Mouse (Mus musculus) kidney, embryonic 14.5 days (tissue): ENCODE data around the gene Reps1. TPM values are rescaled to one million over a fixed set of nuclear protein-coding genes. Genes with fewer than 3 reads are reported as not detected.
"Not testable (repeated sequence)": the region's sequence is repeated elsewhere in the genome, so short reads cannot be mapped to it uniquely, and the experiment has no call there.

Experiments used
- ATAC-seq: fragments of 200-750 bp; cut with Nextera tagmentation; 2 replicates; pipeline ENCODE4 v1.8.0; 2017; ENCODE audit warnings: moderate number of reproducible peaks, mild to moderate bottlenecking, moderate TSS enrichment, moderate library complexity; ENCODE audit not compliant: low FRiP score, low TSS enrichment
- H3K27ac ChIP-seq: fragments of 300-500 bp; sonication (generic); 2 replicates; pipeline ENCODE4 v1.5.1; 2014; ENCODE audit warnings: low read depth, mild to moderate bottlenecking, low read length, moderate library complexity, mixed read lengths
- H3K27me3 ChIP-seq: fragments of 300-500 bp; sonication (generic); 2 replicates; pipeline ENCODE4 v1.6.1; 2014; ENCODE audit warnings: mild to moderate bottlenecking, low read length; ENCODE audit not compliant: control insufficient read depth, insufficient read depth
- H3K36me3 ChIP-seq: fragments of 300-500 bp; sonication (generic); 2 replicates; pipeline ENCODE4 v1.6.1; 2014; ENCODE audit warnings: low read length, mixed read lengths; ENCODE audit not compliant: control insufficient read depth, insufficient read depth
- H3K4me1 ChIP-seq: fragments of 300-500 bp; sonication (generic); 2 replicates; pipeline ENCODE4 v1.6.1; 2014; ENCODE audit warnings: low read length, mixed read lengths; ENCODE audit not compliant: control insufficient read depth, insufficient read depth
- H3K4me2 ChIP-seq: fragments of 300-500 bp; sonication (generic); replicated peaks from 2 replicates; pipeline ENCODE4 v1.6.1; 2014; ENCODE audit warnings: low read depth, mild to moderate bottlenecking, low read length
- H3K4me3 ChIP-seq: fragments of 300-500 bp; sonication (generic); 2 replicates; pipeline ENCODE4 v1.5.1; 2014; ENCODE audit warnings: mild to moderate bottlenecking, low read length
- H3K9ac ChIP-seq: fragments of 300-500 bp; sonication (generic); 2 replicates; pipeline ENCODE4 v1.6.1; 2014; ENCODE audit warnings: low read depth, mild to moderate bottlenecking, low read length, moderate library complexity
- H3K9me3 ChIP-seq: fragments of 300-500 bp; sonication (generic); 2 replicates; pipeline ENCODE4 v1.6.1; 2016; ENCODE audit warnings: low read length; ENCODE audit not compliant: control insufficient read depth
- WGBS: fragments of 180-500 bp; shearing (Covaris S2); extraction: QIAGEN DNeasy Blood & Tissue Kit; methylation state at CpG from one replicate; pipeline ENCODE4 v1.1.7; 2014; 5-methylcytosine and 5-hydroxymethylcytosine counted together
- polyA plus RNA-seq: library from polyadenylated mRNA; unstranded; fragments of >200 nt; fragmentation: Nextera tagmentation; extraction: Ambion mirVana; gene quantifications from 2 replicates; pipeline ENCODE4 v1.2.1, GENCODE M21; 2014

The Reps1 gene
- polyA plus RNA-seq, 1 experiment from 2014 or later = 20.3 TPM

DNA sequence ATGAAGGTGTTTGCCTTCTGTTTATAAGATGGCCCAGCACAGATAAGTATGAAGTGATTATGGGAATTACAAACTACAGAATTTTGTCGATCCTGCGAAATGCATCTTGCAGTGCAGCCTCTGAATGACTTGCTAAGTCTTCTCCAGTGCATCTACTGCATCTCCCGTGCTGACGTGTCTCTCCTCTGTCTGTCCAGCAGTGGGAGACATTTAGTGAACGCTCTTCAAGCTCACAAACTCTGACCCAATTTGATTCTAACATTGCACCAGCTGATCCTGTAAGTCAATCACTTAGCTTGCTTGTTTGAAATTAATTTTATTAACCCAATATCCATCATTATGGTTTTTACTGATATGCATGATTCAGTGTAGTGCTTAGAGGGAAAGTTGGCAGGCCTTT lies 51.8 kb downstream of the Reps1 start:
- no peaks in the 10 kb centered on the region for H3K4me1 ChIP-seq
- no peaks in the 10 kb centered on the region for H3K27me3 ChIP-seq
- H3K9ac ChIP-seq = no peak overlapping the region
- peaks cover 13% of the 10 kb centered on the region for H3K36me3 ChIP-seq
- no peaks in the 10 kb centered on the region for H3K9me3 ChIP-seq
- no peak overlapping the region for H3K27ac ChIP-seq
- no peak overlapping the region for H3K4me3 ChIP-seq
- ATAC-seq = no peak
- 67% methylated on average over 5 of the region's 5 CpGs for WGBS
- no peak overlapping the region for H3K4me2 ChIP-seq

DNA sequence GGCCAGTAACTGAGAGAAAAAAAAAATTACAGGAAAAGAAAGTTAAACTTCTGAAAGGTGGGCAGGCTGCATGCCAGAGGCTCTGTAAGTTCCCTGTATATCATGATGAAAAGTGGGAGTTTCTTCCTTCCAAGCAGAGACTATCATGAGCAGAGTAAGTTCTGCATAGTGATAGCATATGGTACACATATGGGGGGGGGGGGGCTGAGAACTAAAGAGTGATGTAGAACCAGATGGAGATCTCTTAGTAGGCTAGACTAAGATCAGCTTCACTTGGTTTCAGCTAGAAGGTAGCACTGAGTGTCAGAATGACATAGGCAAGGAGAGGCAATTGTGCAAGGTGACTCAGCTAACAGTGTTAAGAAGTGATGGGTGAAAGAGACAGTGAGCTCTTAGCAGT lies 55.3 kb downstream of the Reps1 start:
- Histone ChIP-seq H3K4me3 (no peak overlapping the region), H3K4me1 (no peaks in the 10 kb centered on the region), H3K9ac (no peak overlapping the region), H3K4me2 (no peak overlapping the region), H3K27me3 (no peaks in the 10 kb centered on the region), H3K27ac (no peak overlapping the region), H3K9me3 (no peaks in the 10 kb centered on the region), H3K36me3 (peaks cover 12% of the 10 kb centered on the region)
- no peak for ATAC-seq

DNA sequence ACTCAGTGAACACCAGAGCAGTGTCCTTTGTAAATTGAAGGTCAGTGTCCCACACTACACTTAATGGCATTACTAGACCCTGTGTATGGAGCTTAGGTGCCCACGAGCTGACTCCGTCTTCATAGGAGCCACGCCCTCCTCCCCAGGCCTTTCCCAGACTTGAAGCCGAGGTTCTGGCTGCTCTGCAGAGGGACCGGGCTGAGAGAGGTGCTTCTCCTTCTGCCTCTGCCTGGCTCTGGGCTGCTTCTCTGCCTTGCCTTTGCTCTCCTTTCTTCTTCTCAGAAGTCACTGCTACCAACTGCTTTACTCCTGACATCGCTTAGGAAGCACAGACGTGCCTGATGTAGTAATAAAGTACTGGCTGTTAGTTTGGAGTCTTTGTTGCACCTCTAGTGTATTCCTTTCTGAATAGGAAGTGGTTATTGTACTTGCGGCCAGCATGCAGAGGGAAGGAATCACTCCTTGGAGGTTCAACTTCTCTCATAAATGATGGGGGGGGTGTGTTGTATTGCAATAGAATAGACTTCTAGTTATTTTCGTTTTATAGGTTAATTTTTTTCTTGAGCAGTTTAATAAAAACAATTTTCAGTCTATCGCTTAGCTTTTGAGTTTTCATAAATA lies 57.9 kb downstream of the Reps1 start:
- peaks cover 31% of the 10 kb centered on the region for H3K36me3 ChIP-seq
- no peaks in the 10 kb centered on the region for H3K4me1 ChIP-seq
- H3K9me3 ChIP-seq = no peaks in the 10 kb centered on the region
- ATAC-seq = no peak
- H3K4me2 ChIP-seq = no peak overlapping the region
- H3K27ac ChIP-seq = no peak overlapping the region
- no peaks in the 10 kb centered on the region for H3K27me3 ChIP-seq
- no peak overlapping the region for H3K4me3 ChIP-seq
- 85% methylated on average over 10 of the region's 10 CpGs for WGBS
- no peak overlapping the region for H3K9ac ChIP-seq

DNA sequence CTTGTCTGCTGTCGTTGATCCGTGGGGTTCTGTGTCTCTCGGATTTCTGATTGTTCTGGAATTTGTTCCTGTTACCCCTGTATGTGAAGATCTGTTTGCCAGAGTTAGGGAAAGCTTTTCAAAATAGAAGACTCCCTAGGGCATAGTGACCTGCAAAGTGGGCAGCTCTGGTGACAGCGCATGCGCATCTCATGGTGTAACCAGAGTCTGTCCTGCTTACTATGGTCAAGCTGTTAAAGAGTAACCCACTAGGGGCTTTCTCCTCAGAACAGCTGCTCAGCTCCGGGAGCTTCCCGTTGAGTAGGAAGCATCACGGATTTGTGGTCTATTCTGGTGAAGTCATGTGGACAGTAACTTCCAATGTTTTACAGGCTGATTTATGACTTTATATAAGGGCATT lies 62.7 kb downstream of the Reps1 start:
- no peaks in the 10 kb centered on the region for H3K27me3 ChIP-seq
- H3K9ac ChIP-seq = no peak overlapping the region
- no peak overlapping the region for H3K4me3 ChIP-seq
- peaks cover 69% of the 10 kb centered on the region for H3K36me3 ChIP-seq
- 0 out of 2 replicates have a peak, but pooled peaks cover 3% of the 10 kb centered on the region for H3K9me3 ChIP-seq
- 62% methylated on average over 8 of the region's 8 CpGs for WGBS
- no peak overlapping the region for H3K4me2 ChIP-seq
- H3K4me1 ChIP-seq = no peaks in the 10 kb centered on the region
- no peak overlapping the region; the same call in 1 of the 2 replicates for H3K27ac ChIP-seq
- ATAC-seq = peak; percentile 87

DNA sequence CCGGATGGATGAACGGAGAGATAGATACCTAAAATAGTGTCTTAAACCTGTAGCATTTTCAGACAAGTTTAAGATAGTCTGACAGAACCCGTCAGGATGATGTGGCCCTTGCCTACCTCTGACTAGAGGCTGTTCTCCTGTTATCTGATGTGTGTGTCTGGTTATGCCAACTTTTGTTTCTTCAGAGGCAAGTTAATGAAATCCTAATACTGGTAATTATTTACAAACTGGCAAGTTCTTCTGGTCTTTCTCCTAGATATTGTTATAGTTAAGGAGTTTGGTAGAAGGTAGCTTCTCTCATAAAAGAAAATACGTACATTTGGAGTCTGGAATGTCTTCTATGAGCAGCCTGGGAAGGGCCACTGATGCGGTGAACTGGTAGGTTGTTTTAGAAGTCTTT lies 74.6 kb downstream of the Reps1 start:
- peaks cover 10% of the 10 kb centered on the region; the same call in 1 of the 2 replicates for H3K36me3 ChIP-seq
- no peak overlapping the region for H3K27ac ChIP-seq
- H3K27me3 ChIP-seq = no peaks in the 10 kb centered on the region
- no peak overlapping the region for H3K9ac ChIP-seq
- no peak overlapping the region for H3K4me3 ChIP-seq
- no peak for ATAC-seq
- H3K4me1 ChIP-seq = no peaks in the 10 kb centered on the region
- WGBS = 89% methylated on average over 5 of the region's 5 CpGs
- no peaks in the 10 kb centered on the region for H3K9me3 ChIP-seq
- no peak overlapping the region for H3K4me2 ChIP-seq

DNA sequence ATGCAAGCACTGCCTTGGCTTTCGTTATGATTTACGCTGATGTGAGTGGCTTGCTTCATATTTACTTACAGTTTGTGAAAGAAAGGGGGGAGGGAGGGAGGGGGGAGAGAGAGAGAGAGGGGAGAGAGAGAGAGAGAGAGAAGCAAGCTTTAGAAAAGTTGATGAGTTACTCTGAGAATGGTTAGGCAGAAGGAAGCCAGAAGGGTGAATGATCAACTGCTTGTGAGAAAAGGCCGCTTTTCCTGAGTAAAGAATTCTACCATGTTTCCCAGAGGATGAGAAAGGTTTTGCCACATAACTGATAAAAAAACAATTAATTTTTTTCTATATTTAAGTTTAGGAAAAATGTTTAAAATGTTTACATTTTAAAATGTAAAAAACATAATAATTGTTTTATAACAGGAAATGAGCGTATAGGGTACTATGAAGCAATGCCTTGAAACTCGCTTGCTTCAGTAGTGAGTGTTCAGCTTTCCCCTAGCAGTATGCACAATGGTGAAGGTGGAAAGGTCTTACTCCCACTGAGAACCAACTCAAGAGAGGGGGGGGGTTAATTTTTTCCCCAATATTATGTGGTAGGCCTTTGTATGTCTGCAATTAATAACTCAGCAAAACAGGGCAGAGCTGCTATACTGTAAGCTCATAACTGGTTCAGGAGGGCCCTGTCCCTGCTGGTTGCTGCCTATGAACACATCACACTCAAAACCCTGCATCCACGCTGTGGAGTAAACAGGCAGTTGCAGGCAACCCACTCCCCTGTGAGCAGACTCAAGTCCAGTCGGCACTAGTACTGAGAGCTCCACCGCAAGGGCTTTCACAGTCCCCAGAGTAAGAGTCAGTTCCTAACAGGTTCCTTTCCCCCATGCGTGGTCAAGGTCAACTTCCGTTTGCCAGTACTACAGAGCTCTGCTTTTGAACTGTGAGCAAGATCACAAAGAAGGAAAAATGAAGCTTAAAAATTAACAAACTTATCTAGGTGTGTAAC lies 76.3 kb downstream of the Reps1 start:
- H3K9ac ChIP-seq = no peak overlapping the region
- no peaks in the 10 kb centered on the region for H3K4me1 ChIP-seq
- no peaks in the 10 kb centered on the region for H3K9me3 ChIP-seq
- 0 out of 2 replicates have a peak, but pooled peaks have one; percentile 46 for ATAC-seq
- H3K27ac ChIP-seq = no peak overlapping the region
- no peak overlapping the region for H3K4me2 ChIP-seq
- H3K27me3 ChIP-seq = no peaks in the 10 kb centered on the region
- no peak overlapping the region for H3K4me3 ChIP-seq
- 85% methylated on average over 10 of the region's 10 CpGs for WGBS
- H3K36me3 ChIP-seq = no peaks in the 10 kb centered on the region; the same call in 1 of the 2 replicates

DNA sequence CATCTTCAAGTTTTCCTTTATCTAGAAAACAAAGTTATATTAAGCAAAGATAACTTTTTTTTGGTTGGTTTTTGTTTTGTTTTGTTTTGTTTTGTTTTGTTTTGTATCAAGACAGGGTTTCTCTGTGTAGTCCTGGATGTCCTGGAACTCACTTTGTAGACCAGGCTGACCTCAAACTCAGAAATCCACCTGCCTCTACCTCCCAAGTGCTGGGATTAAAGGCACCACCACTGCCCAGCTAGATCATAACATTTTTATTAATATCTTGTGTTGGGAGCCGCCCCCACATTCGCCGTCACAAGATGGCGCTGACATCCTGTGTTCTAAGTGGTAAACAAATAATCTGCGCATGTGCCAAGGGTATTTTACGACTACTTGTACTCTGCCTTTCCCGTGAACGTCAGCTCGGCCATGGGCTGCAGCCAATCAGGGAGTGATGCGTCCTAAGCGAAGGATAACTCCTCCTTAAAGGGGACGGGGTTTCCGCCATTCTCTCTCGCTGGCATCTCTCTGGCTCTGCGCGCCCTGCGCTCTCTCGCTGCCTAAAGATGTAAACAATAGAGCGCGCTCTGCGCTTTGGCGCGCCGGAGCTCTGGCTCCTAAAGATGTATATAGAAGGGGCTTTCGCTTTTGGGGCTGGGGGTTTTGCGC lies 83.3 kb downstream of the Reps1 start:
- 70% methylated on average over 13 of the region's 26 CpGs for WGBS
- H3K27ac ChIP-seq, H3K4me2 ChIP-seq, H3K4me1 ChIP-seq, H3K9ac ChIP-seq, H3K9me3 ChIP-seq, H3K27me3 ChIP-seq, ATAC-seq, H3K36me3 ChIP-seq: not testable (repeated sequence)
- peak overlapping the region; percentile 13; the same call in 1 of the 2 replicates for H3K4me3 ChIP-seq

DNA sequence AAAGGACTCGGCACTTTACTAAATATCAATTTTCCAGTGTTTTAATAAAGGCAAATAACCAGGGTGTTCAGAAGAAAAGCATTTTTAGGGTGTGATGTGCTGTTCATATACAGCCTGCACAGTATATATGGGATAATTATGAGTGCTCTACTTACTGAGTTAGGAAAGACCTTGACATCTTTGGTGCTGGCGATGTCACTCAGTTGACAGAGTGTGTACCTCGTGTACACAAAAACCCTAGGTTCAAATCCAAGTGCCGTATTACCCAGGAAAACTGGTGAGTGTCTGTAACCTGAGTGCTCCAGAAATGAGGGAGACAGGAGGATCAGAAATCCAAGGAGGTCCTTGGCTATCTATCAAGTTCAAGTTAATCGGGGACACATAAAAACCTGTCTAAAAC lies 84.0 kb downstream of the Reps1 start:
- H3K36me3 ChIP-seq = no peaks in the 10 kb centered on the region
- no peak overlapping the region for H3K9ac ChIP-seq
- no peaks in the 10 kb centered on the region for H3K9me3 ChIP-seq
- peak overlapping the region; percentile 15; the same call in 1 of the 2 replicates for H3K4me2 ChIP-seq
- no peak overlapping the region for H3K27ac ChIP-seq
- H3K27me3 ChIP-seq = no peaks in the 10 kb centered on the region
- no peaks in the 10 kb centered on the region for H3K4me1 ChIP-seq
- peak overlapping the region; percentile 13; the same call in 1 of the 2 replicates for H3K4me3 ChIP-seq
- WGBS = 66% methylated on average over 5 of the region's 5 CpGs
- no peak for ATAC-seq
